Mouse (Mus musculus) cerebellum, adult 8-10 months (tissue): ENCODE measurements around the gene Platr25.
"Not testable (repeated sequence)": the region's sequence is repeated elsewhere in the genome, so short reads cannot be mapped to it uniquely, and the experiment has no call there.

Source experiments
- DNase-seq: peaks from one replicate; pipeline ENCODE4 v3.0.0; 2022

The Platr25 gene

DNA sequence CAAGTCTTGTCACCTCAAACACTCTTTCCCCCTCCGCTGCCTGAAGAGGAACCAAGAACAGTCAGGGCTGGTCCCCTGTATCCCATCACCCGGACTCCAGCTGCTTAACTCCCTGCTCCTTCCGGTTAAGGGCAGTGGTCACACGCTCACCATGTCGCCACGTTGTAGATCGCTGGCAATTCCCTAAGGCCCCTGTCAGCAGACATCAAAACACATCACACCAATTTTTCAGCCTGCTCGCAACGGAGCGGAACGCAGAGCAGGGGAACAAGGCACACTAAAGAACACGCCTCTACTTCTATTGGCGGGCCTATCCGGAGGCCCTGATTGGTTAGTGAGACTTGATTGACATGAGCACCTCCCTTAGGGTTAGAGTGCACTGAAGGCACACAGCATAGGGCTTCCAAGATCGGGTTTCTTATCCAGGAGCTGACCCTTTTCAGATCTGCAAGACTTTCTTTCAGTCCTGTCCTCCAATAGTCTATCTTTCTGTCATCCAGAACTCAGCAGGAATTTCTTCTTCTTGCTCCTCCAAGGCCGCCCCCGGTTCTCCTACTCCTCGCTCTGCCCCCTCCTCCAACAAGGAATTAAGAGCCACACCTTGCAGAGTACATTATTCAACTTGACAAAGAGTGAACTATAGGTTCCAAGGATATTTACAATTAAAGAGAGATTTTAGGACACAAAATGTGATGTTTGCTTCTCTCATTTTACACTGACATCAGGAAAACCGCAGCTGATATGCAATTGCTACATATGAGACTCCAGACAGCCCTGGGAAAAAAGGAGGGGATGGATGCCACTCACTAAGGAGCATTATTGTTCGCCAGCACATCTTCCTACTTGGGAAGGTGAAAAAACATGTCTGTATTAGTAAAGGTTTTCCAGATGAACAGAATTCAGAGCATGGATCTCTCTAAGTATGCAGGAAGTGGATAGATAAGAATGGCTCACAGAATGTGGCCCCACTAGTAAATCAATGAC lies at the start of gene Platr25:
TSS of gene Platr25 (minus strand) at position 278 of the 984 bp plus-strand sequence.
- DNase-seq = peak; percentile 27

DNA sequence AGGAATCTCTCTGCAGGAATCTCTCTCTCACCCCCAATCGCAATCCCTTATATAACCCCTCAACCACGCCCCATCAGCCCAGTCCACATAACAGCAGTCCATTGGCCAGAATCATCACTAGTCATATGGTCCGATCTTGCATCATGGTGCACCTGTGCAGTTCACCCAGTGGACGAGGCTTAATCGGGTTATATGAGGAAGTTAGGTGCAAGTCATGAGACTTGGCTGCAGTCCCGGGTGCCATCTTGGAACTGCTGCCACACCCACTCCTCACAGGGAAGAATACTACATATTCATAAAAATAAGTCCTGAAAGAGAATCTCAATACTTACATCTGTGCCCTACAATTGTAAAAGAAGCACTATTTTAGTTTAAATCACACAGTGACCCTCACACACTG lies 47.5 kb upstream of the Platr25 start:
- DNase-seq = not testable (repeated sequence)

DNA sequence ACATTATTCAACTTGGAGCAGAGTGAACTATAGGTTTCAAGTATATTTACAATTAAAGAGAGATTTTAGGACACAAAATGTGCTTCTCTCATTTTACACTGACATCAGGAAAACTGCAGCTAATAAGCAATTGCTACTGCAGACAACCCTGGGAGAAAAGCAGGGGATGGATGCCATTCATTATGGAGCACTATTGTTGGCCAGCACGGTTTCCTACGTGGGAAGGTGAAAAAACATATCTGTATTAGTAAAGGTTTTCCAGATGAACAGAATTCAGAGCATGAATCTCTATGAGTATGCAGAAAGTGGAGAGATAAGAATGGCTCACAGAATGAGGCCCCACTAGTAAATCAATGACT lies 25.6 kb upstream of the Platr25 start:
- DNase-seq = not testable (repeated sequence)

DNA sequence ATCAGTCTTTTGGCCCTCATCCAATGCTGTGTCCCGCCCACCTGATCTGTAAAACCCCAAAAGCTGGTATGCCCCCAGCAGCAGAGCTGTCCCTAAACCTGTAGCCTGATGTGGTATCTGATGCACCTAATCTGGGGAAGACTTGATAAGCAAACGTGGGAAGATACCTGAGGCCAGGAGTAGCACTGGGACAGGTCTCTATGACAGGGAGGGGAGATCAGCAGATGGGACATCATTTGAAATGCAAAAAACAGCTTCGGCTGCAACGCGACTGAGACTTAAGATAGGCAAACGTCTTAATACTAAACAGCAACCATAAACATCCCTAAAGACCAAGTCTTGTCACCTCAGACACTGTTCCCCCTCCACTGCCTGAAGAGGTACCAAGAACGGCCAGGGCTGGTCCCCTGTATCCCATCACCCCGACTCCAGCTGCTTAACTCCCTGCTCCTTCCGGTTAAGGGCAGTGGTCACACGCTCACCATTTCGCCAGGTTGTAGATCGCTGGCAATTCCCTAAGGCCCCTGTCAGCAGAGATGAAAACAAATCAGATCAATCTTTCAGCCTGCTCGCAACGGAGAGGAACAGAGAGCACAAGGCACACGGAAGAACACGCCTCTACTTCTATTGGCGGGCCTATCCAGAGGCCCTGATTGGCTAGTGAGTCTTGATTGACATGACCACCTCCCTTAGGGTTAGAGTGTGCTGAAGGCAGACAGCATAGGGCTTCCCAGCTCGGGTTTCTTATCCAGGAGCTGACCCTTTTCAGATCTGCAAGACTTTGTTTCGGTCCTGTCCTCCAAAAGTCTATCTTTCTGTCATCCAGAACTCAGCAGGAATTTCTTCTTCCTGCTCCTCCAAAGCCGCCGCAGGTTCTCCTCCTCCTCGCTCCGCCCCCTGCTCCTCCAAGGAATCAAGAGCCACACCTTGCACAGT lies 25.0 kb upstream of the Platr25 start, which contains the start of gene Gm5141:
TSS of gene Gm5141 (minus strand) at position 610 of the 936 bp plus-strand sequence.
- DNase-seq = peak; percentile 64

DNA sequence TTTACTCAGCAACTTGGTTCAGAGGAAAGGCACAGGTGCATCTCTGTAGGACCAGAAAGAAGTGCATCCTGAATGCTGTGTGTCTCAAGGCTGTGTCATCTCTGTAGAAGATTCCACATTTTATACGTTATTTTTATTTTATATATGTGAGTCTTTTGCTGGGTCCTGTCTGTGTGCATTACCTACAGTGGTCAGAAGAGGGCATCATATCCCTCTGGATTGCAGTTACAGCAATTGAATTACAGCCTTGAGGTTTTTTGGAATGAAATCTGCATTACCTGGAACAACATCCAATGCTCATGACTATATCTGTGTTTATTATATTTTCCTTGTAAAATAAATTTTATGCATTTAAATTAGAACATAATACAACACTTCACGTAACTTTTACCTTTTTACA lies 3.3 kb upstream of the Platr25 start:
- DNase-seq = not testable (repeated sequence)

DNA sequence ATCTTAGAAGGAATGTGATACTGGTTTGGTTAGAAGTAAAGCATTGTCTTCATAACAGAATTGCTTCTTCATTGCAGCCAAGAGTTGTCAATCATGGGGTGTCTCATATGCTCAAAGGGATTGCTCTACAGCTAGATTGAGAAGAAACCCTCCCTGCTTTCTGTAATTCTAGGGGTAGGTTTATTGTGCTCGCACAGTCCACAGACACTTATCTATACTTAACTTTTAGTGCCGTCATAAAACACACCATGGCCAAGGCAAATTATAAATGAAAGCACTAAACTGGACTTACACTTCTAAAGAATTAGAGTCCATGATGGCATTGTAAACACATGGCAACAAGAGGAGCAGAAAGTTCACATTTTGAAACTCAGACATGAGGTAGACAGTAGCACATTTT lies 27.2 kb downstream of the Platr25 start:
- DNase-seq = no peak

DNA sequence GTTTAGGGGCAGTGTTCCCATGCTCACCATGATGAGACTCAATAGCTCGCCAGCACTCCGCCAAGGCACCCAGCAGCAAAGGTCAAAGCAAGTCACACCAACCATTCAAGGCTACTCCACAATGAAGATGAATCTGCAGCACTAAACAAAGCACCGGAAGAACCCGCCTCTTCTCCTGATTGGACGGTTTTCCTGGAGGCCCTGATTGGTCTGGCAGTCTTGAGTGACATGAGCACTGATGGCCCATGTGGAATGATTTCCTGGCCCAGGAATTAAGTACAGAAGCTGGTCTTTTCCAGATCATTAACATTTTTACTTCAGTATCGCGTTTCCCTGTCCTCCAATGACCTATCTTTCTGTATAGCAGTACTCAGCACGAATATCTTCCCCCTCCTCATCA lies 47.9 kb downstream of the Platr25 start:
- not testable (repeated sequence) for DNase-seq

DNA sequence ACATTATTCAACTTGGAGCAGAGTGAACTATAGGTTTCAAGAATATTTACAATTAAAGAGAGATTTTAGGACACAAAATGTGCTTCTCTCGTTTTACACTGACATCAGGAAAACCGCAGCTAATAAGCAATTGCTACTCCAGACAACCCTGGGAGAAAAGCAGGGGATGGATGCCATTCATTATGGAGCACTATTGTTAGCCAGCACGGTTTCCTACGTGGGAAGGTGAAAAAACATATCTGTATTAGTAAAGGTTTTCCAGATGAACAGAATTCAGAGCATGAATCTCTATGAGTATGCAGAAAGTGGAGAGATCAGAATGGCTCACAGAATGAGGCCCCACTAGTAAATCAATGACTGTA lies 75.2 kb downstream of the Platr25 start:
- DNase-seq = peak; percentile 1

DNA sequence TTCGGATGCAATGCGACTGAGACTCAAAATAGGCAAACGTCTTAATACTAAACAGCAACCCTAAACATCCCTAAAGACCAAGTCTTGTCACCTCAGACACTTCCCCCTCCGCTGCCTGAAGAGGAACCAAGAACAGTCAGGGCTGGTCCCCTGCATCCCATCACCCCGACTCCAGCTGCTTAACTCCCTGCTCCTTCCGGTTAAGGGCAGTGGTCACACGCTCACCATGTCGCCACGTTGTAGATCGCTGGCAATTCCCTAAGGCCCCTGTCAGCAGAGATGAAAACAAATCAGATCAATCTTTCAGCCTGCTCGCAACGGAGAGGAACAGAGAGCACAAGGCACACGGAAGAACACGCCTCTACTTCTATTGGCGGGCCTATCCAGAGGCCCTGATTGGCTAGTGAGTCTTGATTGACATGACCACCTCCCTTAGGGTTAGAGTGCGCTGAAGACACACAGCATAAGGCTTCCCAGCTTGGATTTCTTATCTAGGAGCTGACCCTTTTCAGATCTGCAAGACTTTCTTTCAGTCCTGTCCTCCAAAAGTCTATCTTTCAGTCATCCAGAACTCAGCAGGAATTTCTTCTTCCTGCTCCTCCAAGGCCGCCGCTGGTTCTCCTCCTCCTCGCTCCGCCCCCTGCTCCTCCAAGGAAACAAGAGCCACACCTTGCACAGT lies 75.8 kb downstream of the Platr25 start:
- peak; percentile 36 for DNase-seq

DNA sequence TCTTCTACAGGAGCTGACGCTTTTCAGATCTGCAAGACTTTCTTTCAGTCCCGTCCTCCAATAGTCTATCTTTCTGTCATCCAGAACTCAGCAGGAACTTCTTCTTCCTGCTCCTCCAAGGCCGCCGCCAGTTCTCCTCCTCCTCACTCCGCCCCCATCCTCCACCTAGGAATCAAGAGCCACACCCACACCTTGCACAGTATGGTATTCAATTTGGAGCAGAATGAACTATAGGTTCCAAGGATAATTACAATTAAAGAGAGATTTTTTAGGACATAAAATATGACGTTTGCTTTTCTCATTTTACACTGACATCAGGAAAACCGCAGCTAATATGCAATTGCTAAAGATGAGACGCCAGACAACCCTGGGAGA lies 107.2 kb downstream of the Platr25 start:
- DNase-seq = no peak

DNA sequence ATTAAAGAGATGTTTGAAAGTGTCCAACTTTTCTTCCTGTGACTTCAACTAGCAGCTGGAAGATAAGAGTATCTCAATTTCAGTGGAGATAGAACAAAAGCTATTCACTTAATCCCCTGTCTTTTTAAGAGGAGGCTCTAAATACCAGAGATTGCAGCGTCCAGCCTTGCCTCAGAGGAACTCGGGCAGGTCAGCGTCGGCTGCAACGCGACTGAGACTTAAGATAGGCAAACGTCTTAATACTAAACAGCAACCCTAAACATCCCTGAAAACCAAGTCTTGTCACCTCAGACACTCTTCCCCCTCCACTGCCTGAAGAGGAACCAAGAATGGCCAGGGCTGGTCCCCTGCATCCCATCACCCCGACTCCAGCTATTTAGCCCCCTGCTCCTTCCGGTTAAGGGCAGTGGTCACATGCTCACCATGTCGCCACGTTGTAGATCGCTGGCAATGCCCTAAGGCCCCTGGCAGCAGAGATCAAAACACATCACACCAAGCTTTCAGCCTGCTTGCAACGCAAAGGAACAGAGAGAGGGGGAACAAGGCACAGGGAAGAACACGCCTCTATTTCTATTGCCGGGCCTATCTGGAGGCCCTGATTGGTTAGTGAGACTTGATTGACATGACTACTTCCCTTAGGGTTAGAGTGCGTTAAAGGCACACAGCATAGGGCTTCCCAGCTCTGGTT lies 107.7 kb downstream of the Platr25 start:
- peak; percentile 55 for DNase-seq

DNA sequence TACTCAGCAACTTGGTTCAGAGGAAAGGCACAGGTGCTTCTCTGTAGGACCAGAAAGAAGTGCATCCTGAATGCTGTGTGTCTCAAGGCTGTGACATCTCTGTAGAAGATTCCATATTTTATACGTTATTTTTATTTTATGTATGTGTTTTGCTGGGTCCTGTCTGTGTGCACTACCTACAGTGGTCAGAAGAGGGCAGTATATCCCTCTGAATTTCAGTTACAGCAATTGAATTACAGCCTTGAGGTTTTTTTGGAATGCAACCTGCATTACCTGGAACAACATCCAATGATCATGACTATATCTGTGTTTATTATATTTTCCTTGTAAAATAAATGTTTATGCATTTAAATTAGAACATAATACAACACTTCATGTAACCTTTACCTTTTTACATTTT lies 133.4 kb downstream of the Platr25 start:
- DNase-seq = peak; percentile 8

DNA sequence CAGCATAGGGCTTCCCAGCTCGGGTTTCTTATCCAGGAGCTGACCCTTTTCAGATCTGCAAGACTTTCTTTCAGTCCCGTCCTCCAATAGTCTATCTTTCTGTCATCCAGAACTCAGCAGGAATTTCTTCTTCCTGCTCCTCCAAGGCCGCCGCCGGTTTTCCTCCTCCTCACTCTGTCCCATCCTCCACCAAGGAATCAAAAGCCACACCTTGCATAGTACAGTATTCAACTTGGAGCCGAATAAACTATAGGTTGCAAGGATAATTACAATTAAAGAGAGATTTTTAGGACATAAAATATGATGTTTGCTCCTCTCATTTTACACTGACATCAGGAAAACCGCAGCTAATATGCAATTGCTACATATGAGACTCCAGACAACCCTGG lies 136.2 kb downstream of the Platr25 start:
- DNase-seq = not testable (repeated sequence)

DNA sequence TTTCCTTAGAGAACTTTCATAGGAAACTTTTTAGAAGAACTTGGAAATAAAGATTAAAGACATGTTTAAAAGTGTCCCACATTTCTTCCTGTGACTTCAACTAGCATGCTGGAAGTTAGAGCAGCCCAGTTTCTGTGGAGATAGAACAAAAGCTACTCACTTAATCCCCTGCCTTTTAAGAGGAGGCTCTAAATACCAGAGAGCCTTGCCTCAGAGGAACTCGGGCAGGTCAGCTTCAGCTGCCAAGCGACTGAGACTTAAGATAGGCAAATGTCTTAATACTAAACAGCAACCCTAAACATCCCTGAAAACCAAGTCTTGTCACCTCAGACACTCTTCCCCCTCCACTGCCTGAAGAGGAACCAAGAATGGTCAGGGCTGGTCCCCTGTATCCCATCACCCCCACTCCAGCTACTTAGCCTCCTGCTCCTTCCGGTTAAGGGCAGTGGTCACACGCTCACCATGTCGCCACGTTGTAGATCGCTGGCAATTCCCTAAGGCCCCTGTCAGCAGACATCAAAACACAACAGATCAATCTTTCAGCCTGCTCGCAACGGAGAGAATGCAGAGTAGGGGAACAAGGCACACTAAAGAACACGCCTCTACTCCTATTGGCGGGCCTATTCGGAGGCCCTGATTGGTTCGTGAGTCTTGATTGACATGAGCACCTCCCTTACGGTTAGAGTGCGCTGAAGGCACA lies 136.8 kb downstream of the Platr25 start, which contains the start of gene 6720489N17Rik:
TSS of gene 6720489N17Rik (minus strand) at position 606 of the 700 bp plus-strand sequence.
- peak; percentile 42 for DNase-seq
